Mouse (Mus musculus) leukemia stem cell, adult 10-12 weeks (primary cell): Measurements from ENCODE around the gene Colgalt2. TPM values are rescaled to one million over a fixed set of nuclear protein-coding genes. Genes with fewer than 3 reads are reported as not detected.

ENCODE experiments used
- polyA plus RNA-seq: library from polyadenylated mRNA; stranded (reverse); fragments of >175 nt; gene quantifications from 2 replicates; pipeline ENCODE4 v1.2.3, GENCODE M21; 2012; ENCODE audit warnings: low replicate concordance

Colgalt2 gene
- 0.10 and 0.18 TPM in 2 replicates for polyA plus RNA-seq

DNA sequence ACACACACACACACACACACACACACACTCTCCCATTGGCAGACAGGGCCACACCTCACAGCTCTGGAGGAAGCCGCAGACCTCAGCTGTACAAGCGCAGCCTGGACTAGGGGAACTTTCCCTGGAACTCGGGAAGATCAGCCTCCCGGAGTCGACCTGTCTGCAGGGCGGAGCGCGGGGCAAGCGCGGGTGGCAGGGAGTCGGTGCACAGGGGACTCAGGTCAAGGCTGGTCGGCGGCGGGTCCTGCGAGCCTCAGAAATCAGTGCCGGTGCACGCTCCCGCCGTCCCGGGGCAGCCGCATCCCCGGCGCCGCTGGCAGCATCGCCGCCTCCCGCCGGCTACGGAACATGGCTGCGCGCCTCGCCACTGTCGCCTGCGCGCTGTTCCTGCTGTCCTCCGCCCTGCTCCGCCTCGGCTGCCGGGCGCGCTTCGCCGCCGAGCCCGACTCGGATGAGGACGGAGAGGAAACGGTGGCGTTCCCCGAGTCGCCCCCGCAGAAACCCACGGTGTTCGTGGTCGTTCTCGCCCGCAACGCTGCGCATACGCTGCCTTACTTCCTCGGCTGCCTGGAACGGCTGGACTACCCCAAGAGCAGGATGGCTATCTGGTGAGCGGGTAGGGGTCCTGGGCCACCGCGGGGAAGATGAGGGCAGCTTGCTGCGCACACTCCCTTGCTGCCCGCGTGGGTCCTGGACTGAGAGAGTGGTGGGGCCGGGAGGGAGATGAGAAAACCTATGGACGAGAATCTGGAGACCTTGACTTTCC is at the start of gene Colgalt2:
TSS of gene Colgalt2 (plus strand) at position 41 of the 766 bp plus-strand sequence.

DNA sequence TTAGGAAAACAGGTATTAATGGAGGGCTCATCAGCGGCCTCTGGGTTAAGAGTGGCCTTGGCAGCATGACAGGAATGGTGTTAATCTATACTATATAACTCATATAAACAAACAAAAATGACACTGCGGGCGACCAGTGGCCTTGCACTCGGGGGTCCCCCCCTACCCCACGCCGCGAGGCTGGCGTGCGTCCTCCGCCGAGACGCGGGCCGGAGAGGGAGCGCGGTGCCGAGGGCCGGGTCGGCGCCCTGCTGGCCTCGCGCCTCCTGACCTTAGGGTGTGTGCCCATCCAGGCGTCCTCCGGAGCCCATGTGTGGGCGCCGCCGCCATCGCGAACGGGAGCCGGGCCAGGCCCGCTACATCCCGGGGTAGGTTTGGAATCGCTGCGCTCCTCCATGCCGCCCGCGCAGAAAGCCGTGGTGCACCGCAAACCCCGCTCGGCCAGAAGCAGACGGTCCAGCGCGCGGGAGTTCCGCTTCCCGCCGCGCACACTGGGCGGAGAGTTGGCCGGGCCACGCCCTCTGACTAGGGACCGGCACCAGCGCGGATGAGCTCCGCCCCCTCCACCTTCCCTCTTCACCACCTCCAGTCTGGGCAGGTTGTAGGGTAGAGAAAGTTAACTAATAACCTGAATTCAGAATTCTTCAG is 13.3 kb upstream of the Colgalt2 start, which contains the start of gene Tsen15:
TSS of gene Tsen15 (minus strand) at position 501 of the 648 bp plus-strand sequence.

Other genes with a start within 250 kb of the Colgalt2 start
- 51.3 and 103 TPM in 2 replicates for gene Tsen15, start 13.1 kb upstream of the Colgalt2 start, polyA plus RNA-seq